Mouse (Mus musculus) E14TG2a.4 (cell line): ENCODE measurements around the gene Agap1.

Source experiments
- H3K27me3 ChIP-seq: 2 replicates; pipeline ENCODE4 v1.6.1; 2014; ENCODE audit warnings: low read length, control low read depth; ENCODE audit not compliant: insufficient read depth
- H3K36me3 ChIP-seq: 2 replicates; pipeline ENCODE4 v1.6.1; 2014; ENCODE audit warnings: low read length, control low read depth; ENCODE audit not compliant: insufficient read depth
- H3K4me1 ChIP-seq: replicated peaks from 2 replicates; pipeline ENCODE4 v1.6.1; 2014; ENCODE audit warnings: low read depth, low read length, control low read depth
- H3K4me3 ChIP-seq: replicated peaks from 2 replicates; pipeline ENCODE4 v1.5.1; 2014; ENCODE audit warnings: mild to moderate bottlenecking, low read length
- H3K9me3 ChIP-seq: 2 replicates; pipeline ENCODE4 v1.6.1; 2014; ENCODE audit warnings: low read length, control low read depth
- CTCF ChIP-seq: conservative IDR thresholded peaks from 2 replicates; pipeline ENCODE4 v1.5.1; 2014; ENCODE audit warnings: low read length
- NANOG ChIP-seq: IDR thresholded peaks from 2 replicates; pipeline ENCODE4 v1.6.1; 2014; ENCODE audit warnings: borderline replicate concordance, low read length, mixed read lengths
- POU5F1 ChIP-seq: IDR thresholded peaks from 2 replicates; pipeline ENCODE4 v1.6.1; 2014; ENCODE audit warnings: low read length, borderline replicate concordance

The Agap1 gene

DNA sequence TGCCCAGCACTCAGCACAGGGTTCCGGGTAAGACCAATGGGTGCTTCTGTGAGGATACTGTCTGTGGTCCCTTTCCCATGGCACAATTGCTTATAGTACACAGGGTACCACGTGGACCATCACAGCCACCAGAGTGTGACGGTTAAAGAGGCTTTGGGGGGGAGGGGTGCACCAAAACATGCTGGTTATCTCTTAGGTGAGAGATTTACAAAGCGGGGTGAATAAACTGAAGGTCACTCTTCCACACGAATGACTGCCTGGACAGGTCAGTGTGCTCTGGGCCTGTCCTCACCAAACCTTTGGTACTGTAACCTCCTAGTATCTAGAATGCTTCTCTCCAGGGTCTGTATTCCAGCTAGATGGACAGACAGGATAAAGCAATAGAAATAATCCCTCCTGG is 441.2 kb downstream of the Agap1 start:
- no peak for TF ChIP-seq CTCF
- no peak for TF ChIP-seq POU5F1
- TF ChIP-seq NANOG, result no peak
- H3K27me3 ChIP-seq, result peaks cover 6% of the 10 kb centered on the region; the same call in 1 of the 2 replicates
- peaks cover 71% of the 10 kb centered on the region for H3K4me1 ChIP-seq
- H3K9me3 ChIP-seq, result no peaks in the 10 kb centered on the region
- no peaks in the 10 kb centered on the region for H3K36me3 ChIP-seq
- no peak overlapping the region for H3K4me3 ChIP-seq

DNA sequence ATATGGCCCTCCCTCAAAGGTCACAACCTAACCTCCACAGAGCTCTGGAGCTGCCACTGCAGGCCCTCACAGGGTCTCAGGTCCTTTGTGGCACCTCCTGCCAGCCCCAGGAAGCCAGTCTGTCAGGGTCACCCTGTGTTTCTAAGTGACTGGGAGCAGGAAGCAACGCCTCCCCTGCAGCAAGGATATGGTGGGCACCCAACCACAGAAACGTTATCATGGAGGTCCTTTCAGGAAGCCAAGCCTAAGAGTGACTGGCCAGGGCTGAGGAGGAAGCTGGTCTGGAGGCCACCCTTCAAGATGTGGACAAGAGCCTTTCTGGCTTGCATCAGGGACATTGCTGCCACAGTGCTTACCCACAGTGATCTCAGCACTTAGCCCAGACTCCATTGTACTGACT is 444.4 kb downstream of the Agap1 start:
- no peaks in the 10 kb centered on the region for H3K27me3 ChIP-seq
- peaks cover 44% of the 10 kb centered on the region for H3K4me1 ChIP-seq
- TF ChIP-seq CTCF (no peak), NANOG (no peak), POU5F1 (no peak)
- H3K9me3 ChIP-seq, result no peaks in the 10 kb centered on the region
- H3K4me3 ChIP-seq, result no peak overlapping the region
- no peaks in the 10 kb centered on the region for H3K36me3 ChIP-seq

DNA sequence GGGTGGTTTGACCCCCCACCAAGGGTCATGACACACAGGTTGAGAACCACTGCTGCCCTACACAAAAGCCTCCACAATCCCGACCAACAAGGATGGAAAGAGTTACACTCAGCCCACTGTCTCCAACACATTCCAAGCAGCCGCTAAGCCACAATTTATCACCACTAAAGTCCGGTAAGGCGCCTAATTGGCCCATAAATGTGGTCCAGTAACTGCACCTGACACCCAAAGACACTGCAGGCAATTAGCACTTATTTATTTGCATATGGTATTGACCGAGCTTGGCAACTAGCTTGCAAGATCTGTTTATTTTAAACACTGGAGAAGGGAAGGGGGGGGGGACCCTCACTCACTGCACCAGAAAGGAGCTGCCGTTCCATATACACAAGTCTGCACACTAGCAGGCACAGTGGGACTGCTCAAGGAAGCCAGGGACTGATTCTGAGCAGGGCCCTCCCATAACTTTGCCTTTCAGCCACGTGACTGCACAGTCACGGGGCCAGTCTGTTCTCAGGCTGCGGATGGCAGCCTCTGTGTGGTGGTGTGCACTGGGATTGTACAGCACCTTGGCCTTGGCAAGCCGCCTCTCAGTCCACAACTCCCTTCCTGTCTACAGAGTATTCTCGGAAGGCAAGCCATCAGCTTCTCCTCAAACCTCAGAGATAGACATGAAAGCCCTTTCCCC is 445.3 kb downstream of the Agap1 start:
- no peaks in the 10 kb centered on the region for H3K9me3 ChIP-seq
- TF ChIP-seq CTCF, result no peak
- TF ChIP-seq POU5F1, result no peak
- no peak for TF ChIP-seq NANOG
- no peaks in the 10 kb centered on the region for H3K36me3 ChIP-seq
- peaks cover 35% of the 10 kb centered on the region for H3K4me1 ChIP-seq
- no peaks in the 10 kb centered on the region for H3K27me3 ChIP-seq
- no peak overlapping the region for H3K4me3 ChIP-seq

DNA sequence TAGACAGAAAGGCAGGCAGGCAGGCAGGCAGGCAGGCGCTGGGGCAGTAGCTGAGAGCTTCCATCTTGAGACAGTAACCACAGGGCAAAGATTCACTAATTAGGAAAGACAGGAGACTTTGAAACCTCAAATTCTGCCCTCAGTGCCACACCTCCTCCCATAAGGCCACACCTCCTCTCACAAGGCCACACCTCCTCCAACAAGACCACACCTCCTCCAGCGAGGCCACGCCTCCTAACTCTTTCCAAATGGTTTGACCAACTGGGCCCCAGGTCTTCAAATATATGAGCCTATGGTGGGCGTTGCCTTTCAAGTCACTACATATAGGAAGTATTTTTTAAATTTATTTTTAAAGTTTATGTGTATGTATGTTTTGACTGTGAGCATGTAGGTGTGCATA is 446.8 kb downstream of the Agap1 start:
- Histone ChIP-seq H3K4me1 (peaks cover 21% of the 10 kb centered on the region), H3K4me3 (no peak overlapping the region), H3K36me3 (no peaks in the 10 kb centered on the region), H3K27me3 (no peaks in the 10 kb centered on the region), H3K9me3 (peaks cover 5% of the 10 kb centered on the region)
- TF ChIP-seq CTCF, result no peak
- no peak for TF ChIP-seq POU5F1

DNA sequence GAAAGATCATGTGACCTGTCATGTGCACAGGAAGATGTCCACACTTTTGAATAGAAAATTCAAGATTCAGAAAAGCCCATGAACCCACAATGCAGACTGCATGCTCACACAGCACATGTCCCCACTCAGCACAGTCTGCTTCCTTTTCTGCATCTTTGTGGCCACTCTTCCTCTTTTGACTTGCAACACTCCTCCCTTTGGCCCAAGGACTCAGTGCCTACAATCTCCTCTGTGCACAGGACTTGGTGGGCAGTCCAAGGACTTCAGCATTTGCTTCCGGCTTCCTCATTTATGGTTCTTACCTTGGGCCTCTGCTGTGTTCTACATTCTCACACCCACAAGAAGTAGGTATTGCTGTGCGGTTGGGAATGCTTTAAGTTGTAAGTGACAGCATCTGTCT is 447.6 kb downstream of the Agap1 start:
- H3K9me3 ChIP-seq, result peaks cover 6% of the 10 kb centered on the region
- no peak overlapping the region for H3K4me3 ChIP-seq
- no peaks in the 10 kb centered on the region for H3K27me3 ChIP-seq
- H3K36me3 ChIP-seq, result no peaks in the 10 kb centered on the region
- TF ChIP-seq CTCF (no peak), POU5F1 (no peak), NANOG (no peak)
- peaks cover 21% of the 10 kb centered on the region for H3K4me1 ChIP-seq

DNA sequence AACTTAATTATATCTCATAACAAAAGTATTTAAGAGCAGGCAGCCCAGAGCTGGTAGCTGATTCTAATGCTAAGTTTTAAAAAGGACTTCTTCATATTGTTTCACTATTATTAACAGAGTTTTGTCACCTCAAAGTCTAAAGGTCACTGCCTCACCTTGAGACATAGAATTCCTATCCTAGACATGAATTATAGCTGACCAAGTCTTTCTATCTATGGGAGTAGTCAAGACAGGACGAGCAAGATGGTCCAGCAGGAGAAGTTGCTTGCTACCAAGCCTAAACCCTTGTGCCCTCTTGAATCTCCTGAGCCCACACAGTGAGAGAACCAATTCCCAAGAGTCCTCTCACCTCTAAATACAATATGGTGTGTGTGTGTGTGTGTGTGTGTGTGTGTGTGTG is 448.0 kb downstream of the Agap1 start:
- Histone ChIP-seq H3K4me1 (peaks cover 21% of the 10 kb centered on the region), H3K36me3 (no peaks in the 10 kb centered on the region), H3K4me3 (no peak overlapping the region), H3K9me3 (peaks cover 6% of the 10 kb centered on the region), H3K27me3 (no peaks in the 10 kb centered on the region)
- no peak for TF ChIP-seq CTCF
- TF ChIP-seq NANOG, result no peak
- no peak for TF ChIP-seq POU5F1

DNA sequence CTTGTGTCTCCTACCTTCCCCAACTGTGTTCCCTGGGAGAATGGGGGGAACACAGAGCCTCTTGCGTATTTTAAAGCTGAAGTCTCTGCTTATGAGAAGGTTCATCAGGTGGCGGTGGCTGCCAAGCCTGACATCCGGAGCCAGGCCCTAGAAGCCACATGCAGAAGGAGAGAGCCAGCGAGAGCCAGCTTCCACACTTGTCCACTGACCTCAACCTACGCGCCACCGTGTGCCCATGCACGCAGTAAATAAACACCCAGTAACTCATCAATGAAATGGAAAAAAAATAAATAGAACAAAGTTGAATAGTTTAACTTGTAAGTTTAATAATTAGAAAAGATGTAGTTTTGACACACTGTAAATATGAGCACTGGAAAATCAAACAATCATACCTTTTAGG is 455.2 kb downstream of the Agap1 start:
- Histone ChIP-seq H3K4me3 (no peak overlapping the region), H3K27me3 (no peaks in the 10 kb centered on the region), H3K9me3 (peaks cover 6% of the 10 kb centered on the region), H3K4me1 (peaks cover 46% of the 10 kb centered on the region), H3K36me3 (no peaks in the 10 kb centered on the region)
- TF ChIP-seq NANOG (no peak), POU5F1 (no peak), CTCF (no peak)

DNA sequence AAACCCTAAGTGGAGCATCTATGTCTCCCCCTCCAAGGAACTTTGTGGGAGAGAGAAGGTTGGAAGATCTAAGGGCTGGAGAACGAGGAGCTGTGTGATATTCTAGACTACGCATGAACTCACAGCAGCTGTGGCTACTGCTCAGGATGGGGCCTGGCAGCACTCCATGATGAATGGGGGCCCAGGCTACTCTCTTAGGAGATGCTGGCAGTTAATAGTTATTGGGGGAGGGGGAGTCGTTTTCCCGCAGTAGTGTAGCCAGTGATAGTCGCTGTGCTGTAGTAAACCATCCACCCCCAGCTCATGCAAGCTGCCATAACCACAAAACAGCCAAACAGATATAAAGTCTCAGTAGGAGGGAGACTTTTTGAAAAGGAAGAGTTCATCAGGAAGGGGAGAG is 457.8 kb downstream of the Agap1 start:
- no peak for TF ChIP-seq NANOG
- TF ChIP-seq CTCF, result no peak
- TF ChIP-seq POU5F1, result no peak
- peaks cover 10% of the 10 kb centered on the region; the same call in 1 of the 2 replicates for H3K27me3 ChIP-seq
- no peaks in the 10 kb centered on the region for H3K9me3 ChIP-seq
- no peak overlapping the region for H3K4me3 ChIP-seq
- peaks cover 48% of the 10 kb centered on the region for H3K4me1 ChIP-seq
- no peaks in the 10 kb centered on the region for H3K36me3 ChIP-seq

DNA sequence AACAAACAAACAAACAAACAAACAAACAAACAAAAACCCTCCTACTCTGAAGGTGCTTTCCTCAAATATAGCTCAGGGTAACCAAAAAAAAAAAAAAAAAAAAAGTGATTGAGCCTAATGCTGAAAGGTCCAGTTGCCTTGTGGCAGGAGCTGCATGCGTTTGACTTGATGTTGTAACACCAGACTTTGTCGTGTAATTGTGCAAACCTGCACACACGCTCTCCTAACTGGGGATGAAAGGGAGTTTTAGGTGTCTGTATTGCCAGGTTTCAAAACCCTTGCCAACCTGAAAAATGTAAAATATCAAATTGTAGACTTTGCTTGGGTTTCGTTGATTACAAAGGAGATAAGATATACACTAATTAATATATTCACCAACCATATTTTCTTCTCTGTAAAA is 459.0 kb downstream of the Agap1 start:
- TF ChIP-seq CTCF (no peak), NANOG (no peak), POU5F1 (no peak)
- Histone ChIP-seq H3K4me1 (peaks cover 58% of the 10 kb centered on the region), H3K9me3 (no peaks in the 10 kb centered on the region), H3K27me3 (peaks cover 19% of the 10 kb centered on the region), H3K36me3 (no peaks in the 10 kb centered on the region), H3K4me3 (no peak overlapping the region)

DNA sequence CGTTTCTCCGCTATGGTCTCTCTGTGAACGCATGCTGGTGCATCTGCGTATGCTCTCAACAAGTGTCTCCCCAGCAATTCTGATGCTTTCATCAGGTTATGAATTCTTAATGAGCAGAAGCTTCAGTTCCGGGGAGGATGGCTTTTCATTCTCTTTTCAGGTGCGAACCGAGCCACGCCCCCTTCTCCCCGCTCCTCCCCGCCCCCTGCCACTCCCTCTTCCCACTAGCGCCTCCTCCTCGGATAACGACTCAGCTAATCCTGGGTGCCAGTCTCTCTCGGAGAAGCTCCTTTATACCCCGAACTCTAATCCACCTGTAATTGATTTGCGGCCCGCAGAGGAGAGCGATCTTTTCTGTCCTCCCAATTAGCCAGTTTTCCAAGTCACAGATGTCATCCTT is 463.5 kb downstream of the Agap1 start:
- no peaks in the 10 kb centered on the region for H3K36me3 ChIP-seq
- no peak for TF ChIP-seq POU5F1
- no peak for TF ChIP-seq CTCF
- TF ChIP-seq NANOG, result no peak
- H3K4me1 ChIP-seq, result peaks cover 55% of the 10 kb centered on the region
- H3K9me3 ChIP-seq, result no peaks in the 10 kb centered on the region
- no peak overlapping the region; the same call in 1 of the 2 replicates for H3K4me3 ChIP-seq
- peaks cover 62% of the 10 kb centered on the region for H3K27me3 ChIP-seq
